ENCODE assay signal across 10 mouse cellular contexts in the genomic region with DNA sequence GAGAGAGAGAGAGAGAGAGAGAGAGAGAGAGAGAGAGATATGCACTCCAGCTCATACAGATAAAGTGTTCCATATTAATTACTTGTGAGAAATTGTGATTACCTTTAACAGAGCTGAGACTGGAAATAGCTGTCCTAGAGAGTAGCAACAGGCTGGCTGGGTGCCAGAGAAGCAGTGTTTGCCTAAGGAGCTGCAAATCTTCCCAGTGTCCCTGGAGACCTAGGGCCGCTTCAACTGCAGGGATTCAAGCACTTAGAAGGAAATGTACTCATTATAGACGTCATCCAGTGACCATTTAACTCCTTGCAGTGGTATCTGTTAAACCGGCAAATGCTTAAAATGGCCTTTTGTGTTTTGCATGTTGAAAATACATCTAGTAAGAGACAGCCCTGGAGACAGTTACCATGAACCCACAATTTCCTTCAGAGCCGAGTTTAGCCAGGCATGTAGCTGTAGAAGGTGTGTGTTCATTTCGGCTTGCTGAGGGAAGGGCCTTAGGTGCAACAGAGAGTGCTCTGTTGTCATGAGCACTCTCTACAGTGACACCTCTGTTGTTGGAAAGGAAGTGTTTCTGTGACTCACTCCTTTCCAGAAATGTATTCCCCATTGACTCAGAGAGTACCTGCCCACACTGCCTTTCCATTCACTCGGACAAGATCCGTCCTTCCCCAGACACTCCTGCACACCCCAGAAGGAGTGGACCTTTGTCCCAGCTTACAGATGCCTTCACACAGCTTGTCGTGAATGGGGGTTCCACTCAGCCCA. TPM values are rescaled to one million over a fixed set of nuclear protein-coding genes. Genes with fewer than 3 reads are reported as not detected.
DNase-seq lines count a peak whose midpoint lies in the region; ATAC-seq and TF ChIP-seq lines count a peak whose summit lies in the region.
"Had no signal": no experiment of that assay in that cellular context is flagged by ENCODE, and none has a peak within 500 bp of the region (broad histone marks: within the 10 kb centered on the region; RNA-seq: fewer than 3 reads in every experiment).

No protein-coding gene starts in this region.

- no peak overlapping the region for H3K4me2 ChIP-seq in heart, embryonic 12.5 days
- no peak overlapping the region for H3K4me2 ChIP-seq in lung, postnatal 0 days (replicated peaks; ENCODE audit: low read depth, low read length)
- H3K4me2 ChIP-seq: limb, embryonic 13.5 days had no signal

- no peak for TF ChIP-seq EP300 in lung, postnatal 0 days (IDR thresholded peaks at IDR 0.05)

- H3K9me3 ChIP-seq in heart, embryonic 12.5 days (replicated peaks) = no peaks in the 10 kb centered on the region
- no peaks in the 10 kb centered on the region for H3K9me3 ChIP-seq in lung, postnatal 0 days (ENCODE audit: low read length)
- H3K9me3 ChIP-seq: limb, embryonic 13.5 days had no signal

- H3K4me1 ChIP-seq in heart, embryonic 12.5 days (replicated peaks) = peaks cover 8% of the 10 kb centered on the region
- no peaks in the 10 kb centered on the region for H3K4me1 ChIP-seq in lung, postnatal 0 days (ENCODE audit: insufficient read depth, low read depth, low read length)

- intact Hi-C loops in heart, postnatal 14 days (cut with DNase I) = no loop called here

- no peak overlapping the region for H3K9ac ChIP-seq in heart, embryonic 12.5 days
- H3K9ac ChIP-seq in lung, postnatal 0 days (replicated peaks; ENCODE audit: low read depth) = no peak overlapping the region
- H3K9ac ChIP-seq: limb, embryonic 13.5 days had no signal

- whole genome bisulfite sequencing in heart, embryonic 12.5 days = 49% methylated on average over 8 of the region's 8 CpGs
- WGBS in lung, postnatal 0 days = 43% methylated on average over 8 of the region's 8 CpGs

- ATAC-seq in heart, embryonic 12.5 days (ENCODE audit: insufficient number of reproducible peaks, low FRiP score) = no peak
- ATAC-seq in lung, postnatal 0 days = no peak
- no peak for ATAC-seq in CD4-positive, CD25-positive, alpha-beta regulatory T cell, adult 4 months

- no peaks in the 10 kb centered on the region; the same call in 1 of the 2 replicates for H3K27me3 ChIP-seq in heart, embryonic 12.5 days (replicated peaks)
- no peaks in the 10 kb centered on the region for H3K27me3 ChIP-seq in lung, postnatal 0 days (replicated peaks; ENCODE audit: insufficient read depth, low read length)
- H3K27me3 ChIP-seq: limb, embryonic 13.5 days had no signal

- DNase-seq in adrenal gland, postnatal 25 days = peak; percentile 27
- no peak for DNase-seq in adrenal gland, adult 18-20 months (ENCODE audit: low spot score in 2 of 2)
- peak; percentile 42 to 46 for DNase-seq in heart, postnatal 14 days
- peak; percentile 47 for DNase-seq in lung, postnatal 0 days (ENCODE audit: low spot score)
- no peak for DNase-seq in lung, postnatal 10 days
- DNase-seq in kidney, postnatal 4 days = peak; percentile 54 to 66

- H3K36me3 ChIP-seq in heart, embryonic 12.5 days = no peaks in the 10 kb centered on the region
- no peaks in the 10 kb centered on the region for H3K36me3 ChIP-seq in lung, postnatal 0 days (ENCODE audit: insufficient read depth, low read length)
- H3K36me3 ChIP-seq: limb, embryonic 13.5 days had no signal

- no peak for TF ChIP-seq CTCF in lung, postnatal 0 days (IDR thresholded peaks at IDR 0.05)

- H3K27ac ChIP-seq in heart, embryonic 12.5 days (ENCODE audit: poor library complexity, severe bottlenecking) = no peak overlapping the region
- H3K27ac ChIP-seq in lung, postnatal 0 days (ENCODE audit: low read length) = no peak overlapping the region
- H3K27ac ChIP-seq: limb, embryonic 13.5 days had no signal

- H3K4me3 ChIP-seq in heart, embryonic 12.5 days = no peak overlapping the region
- H3K4me3 ChIP-seq in lung, postnatal 0 days (ENCODE audit: low read depth, low read length) = no peak overlapping the region
- H3K4me3 ChIP-seq: limb, embryonic 13.5 days had no signal

RNA-seq across cellular contexts. Expression of a gene that starts 10.3 kb away (rescaled TPM):
- total RNA-seq in adrenal gland, postnatal 25 days (2021) = 0.97 and 1.0 TPM in 2 replicates
- total RNA-seq in adrenal gland, adult 18-20 months (2021) = 1 to 10 TPM; 1.1 to 2.8 TPM
- total RNA-seq in heart, postnatal 14 days (2021) = under 1 TPM; 0.55 to 0.73 TPM
- 1.7 and 2.1 TPM in 2 replicates for polyA plus RNA-seq in heart, embryonic 12.5 days (2016; fragmentation: Nextera tagmentation; extraction: Ambion mirVana)
- 13.0 and 13.2 TPM in 2 replicates for polyA plus RNA-seq in lung, postnatal 0 days (2015; fragmentation: Nextera tagmentation; extraction: Ambion mirVana)
- polyA plus RNA-seq in CD4-positive, CD25-positive, alpha-beta regulatory T cell, adult 4 months (2017; shearing (Covaris generic)) = under 1 TPM in 1 of 2 experiments, not detected in 1; 0.43 TPM
- total RNA-seq: megakaryocyte-erythroid progenitor cell, adult 5-6 weeks had no signal

Comparison
In these comparisons a context has a peak if more than half of its experiments do, and no peak if none do; other contexts are left out.
1. DNase-seq: peak in adrenal gland, postnatal 25 days (single experiment), heart, postnatal 14 days (2 of 2), lung, postnatal 0 days (single experiment) and kidney, postnatal 4 days (2 of 2); none in adrenal gland, adult 18-20 months (0 of 2) and lung, postnatal 10 days (single experiment).